Mouse (Mus musculus) urinary bladder, postnatal 14 days (tissue): ENCODE data around the gene G430095P16Rik.

Experiments used
- DNase-seq: peaks from one replicate; pipeline ENCODE4 v3.0.0; 2021; ENCODE audit warnings: low spot score

Gene G430095P16Rik

GRCm38 (mm10) chr8:84702963-84703465 lies 19.8 kb upstream of the G430095P16Rik start:
- DNase-seq, result no peak

GRCm38 (mm10) chr8:84703466-84704249 lies 19.1 kb upstream of the G430095P16Rik start:
- no peak for DNase-seq

- DNase-seq, result peak; percentile 77
Measured at GRCm38 (mm10) chr8:84704356-84704755, 18.5 kb upstream of the G430095P16Rik start.

GRCm38 (mm10) chr8:84704867-84705831 lies 17.7 kb upstream of the G430095P16Rik start:
- DNase-seq, result peak; percentile 37

- no peak for DNase-seq
Measured at GRCm38 (mm10) chr8:84705960-84706359, 16.8 kb upstream of the G430095P16Rik start.

GRCm38 (mm10) chr8:84706610-84707266 lies 16.1 kb upstream of the G430095P16Rik start:
- no peak for DNase-seq

- peak; percentile 51 for DNase-seq
Measured at GRCm38 (mm10) chr8:84707267-84707883, 15.4 kb upstream of the G430095P16Rik start.

- peak; percentile 53 for DNase-seq
Measured at GRCm38 (mm10) chr8:84708071-84708541, 14.7 kb upstream of the G430095P16Rik start.

GRCm38 (mm10) chr8:84708774-84709475 lies 13.9 kb upstream of the G430095P16Rik start:
- peak; percentile 84 for DNase-seq

- no peak for DNase-seq
Measured at GRCm38 (mm10) chr8:84709931-84710330, 12.9 kb upstream of the G430095P16Rik start.

GRCm38 (mm10) chr8:84711312-84711711 lies 11.5 kb upstream of the G430095P16Rik start:
- no peak for DNase-seq

GRCm38 (mm10) chr8:84711933-84712758 lies 10.7 kb upstream of the G430095P16Rik start:
- peak; percentile 42 for DNase-seq

- peak; percentile 39 for DNase-seq
Measured at GRCm38 (mm10) chr8:84712759-84713120, 10.1 kb upstream of the G430095P16Rik start.

GRCm38 (mm10) chr8:84713381-84713780 lies 9.4 kb upstream of the G430095P16Rik start:
- DNase-seq, result no peak

GRCm38 (mm10) chr8:84714161-84714560 lies 8.6 kb upstream of the G430095P16Rik start:
- no peak for DNase-seq

- DNase-seq, result no peak
Measured at GRCm38 (mm10) chr8:84715893-84716468, 6.8 kb upstream of the G430095P16Rik start.

- DNase-seq, result no peak
Measured at GRCm38 (mm10) chr8:84716790-84717189, 6.0 kb upstream of the G430095P16Rik start.

- DNase-seq, result no peak
Measured at GRCm38 (mm10) chr8:84718476-84718875, 4.3 kb upstream of the G430095P16Rik start.

- DNase-seq, result no peak
Measured at GRCm38 (mm10) chr8:84718959-84719690, 3.7 kb upstream of the G430095P16Rik start.
